In genomic region chr1:154995778-154996390, GRCm38 (mm10) we compare ENCODE assay signal across 13 mouse cellular contexts.
DNase-seq lines count a peak whose midpoint lies in the region; ATAC-seq and TF ChIP-seq lines count a peak whose summit lies in the region.
"Had no signal": no experiment of that assay in that cellular context is flagged by ENCODE, and none has a peak within 500 bp of the region (broad histone marks: within the 10 kb centered on the region; RNA-seq: fewer than 3 reads in every experiment).

No protein-coding gene starts in this region.

- TF ChIP-seq EP300 in heart, postnatal 0 days (IDR thresholded peaks at IDR 0.05; ENCODE audit: low read depth) = no peak

- H3K9me3 ChIP-seq in heart, postnatal 0 days (replicated peaks; ENCODE audit: control insufficient read depth, low read length) = no peaks in the 10 kb centered on the region
- no peaks in the 10 kb centered on the region for H3K9me3 ChIP-seq in embryonic facial prominence, embryonic 14.5 days (ENCODE audit: control insufficient read depth, low read length)
- no peaks in the 10 kb centered on the region for H3K9me3 ChIP-seq in limb, embryonic 10.5 days (replicated peaks)
- H3K9me3 ChIP-seq in midbrain, postnatal 0 days (ENCODE audit: low read length) = no peaks in the 10 kb centered on the region

- H3K4me3 ChIP-seq in heart, postnatal 0 days (ENCODE audit: low read depth, low read length) = no peak overlapping the region
- H3K4me3 ChIP-seq in embryonic facial prominence, embryonic 14.5 days (ENCODE audit: low read depth, low read length) = no peak overlapping the region
- no peak overlapping the region for H3K4me3 ChIP-seq in limb, embryonic 10.5 days
- no peak overlapping the region for H3K4me3 ChIP-seq in midbrain, postnatal 0 days (ENCODE audit: low read depth, low read length)
- H3K4me3 ChIP-seq: heart, adult 2 months had no signal

- DNase-seq in heart, postnatal 0 days (ENCODE audit: low spot score) = no peak
- DNase-seq in heart, adult 9 months (ENCODE audit: low spot score in 2 of 2) = no peak
- peak; percentile 62 for DNase-seq in embryonic facial prominence, embryonic 14.5 days (ENCODE audit: low spot score)
- DNase-seq in limb, embryonic 10.5 days (ENCODE audit: low spot score) = no peak
- no peak for DNase-seq in midbrain, postnatal 0 days (ENCODE audit: low spot score)
- no peak for DNase-seq in kidney, adult 8-10 months
- DNase-seq in layer of hippocampus, adult 18-20 months (ENCODE audit: low spot score in 2 of 2) = no peak
- DNase-seq: heart, adult 2 months; heart, postnatal 4 days; kidney, adult 18-20 months; lung, postnatal 4 days had no signal

- H3K27me3 ChIP-seq in heart, postnatal 0 days (ENCODE audit: control insufficient read depth, insufficient read depth, low read length) = no peaks in the 10 kb centered on the region
- no peaks in the 10 kb centered on the region for H3K27me3 ChIP-seq in embryonic facial prominence, embryonic 14.5 days (replicated peaks; ENCODE audit: control insufficient read depth, insufficient read depth, low read length)
- H3K27me3 ChIP-seq in limb, embryonic 10.5 days (ENCODE audit: low read depth, poor library complexity, severe bottlenecking) = no peaks in the 10 kb centered on the region
- H3K27me3 ChIP-seq in midbrain, postnatal 0 days (ENCODE audit: insufficient read depth, low read length) = no peaks in the 10 kb centered on the region
- H3K27me3 ChIP-seq: CH12.LX had no signal

- H3K36me3 ChIP-seq in heart, postnatal 0 days (replicated peaks; ENCODE audit: control insufficient read depth, insufficient read depth, low read length) = no peaks in the 10 kb centered on the region
- no peaks in the 10 kb centered on the region for H3K36me3 ChIP-seq in embryonic facial prominence, embryonic 14.5 days (ENCODE audit: control insufficient read depth, insufficient read depth, low read length)
- no peaks in the 10 kb centered on the region for H3K36me3 ChIP-seq in limb, embryonic 10.5 days
- no peaks in the 10 kb centered on the region for H3K36me3 ChIP-seq in midbrain, postnatal 0 days (ENCODE audit: insufficient read depth, low read length)

- WGBS in heart, postnatal 0 days = 53% methylated on average over 9 of the region's 9 CpGs
- 58% methylated on average over 9 of the region's 9 CpGs for WGBS in embryonic facial prominence, embryonic 14.5 days
- 72% methylated on average over 9 of the region's 9 CpGs for WGBS in limb, embryonic 10.5 days
- WGBS in midbrain, postnatal 0 days = 51% methylated on average over 9 of the region's 9 CpGs

- no peak overlapping the region for H3K9ac ChIP-seq in heart, postnatal 0 days (replicated peaks; ENCODE audit: low read depth, low read length)
- no peak overlapping the region for H3K9ac ChIP-seq in embryonic facial prominence, embryonic 14.5 days (ENCODE audit: low read depth, low read length)
- H3K9ac ChIP-seq in midbrain, postnatal 0 days (replicated peaks; ENCODE audit: low read length, poor library complexity, severe bottlenecking) = no peak overlapping the region
- H3K9ac ChIP-seq: liver, embryonic 14.5 days had no signal

- no peaks in the 10 kb centered on the region for H3K4me1 ChIP-seq in heart, postnatal 0 days (ENCODE audit: control insufficient read depth, insufficient read depth)
- peaks cover 3% of the 10 kb centered on the region; the same call in 1 of the 2 replicates for H3K4me1 ChIP-seq in embryonic facial prominence, embryonic 14.5 days (ENCODE audit: control insufficient read depth, insufficient read depth, low read length)
- H3K4me1 ChIP-seq in limb, embryonic 10.5 days = peaks cover 14% of the 10 kb centered on the region
- 0 out of 2 replicates have a peak, but pooled peaks cover 3% of the 10 kb centered on the region for H3K4me1 ChIP-seq in midbrain, postnatal 0 days (ENCODE audit: insufficient read depth, low read length)

- no peak overlapping the region for H3K4me2 ChIP-seq in heart, postnatal 0 days (ENCODE audit: low read depth, low read length)
- H3K4me2 ChIP-seq in embryonic facial prominence, embryonic 14.5 days (ENCODE audit: low read depth, low read length) = no peak overlapping the region
- H3K4me2 ChIP-seq in midbrain, postnatal 0 days (ENCODE audit: low read depth, low read length, poor library complexity, severe bottlenecking) = no peak overlapping the region

- no peak overlapping the region for H3K27ac ChIP-seq in heart, postnatal 0 days (ENCODE audit: low read depth)
- no peak overlapping the region for H3K27ac ChIP-seq in embryonic facial prominence, embryonic 14.5 days (replicated peaks; ENCODE audit: low read depth, low read length)
- H3K27ac ChIP-seq in limb, embryonic 10.5 days = peak overlapping the region; percentile 71
- H3K27ac ChIP-seq in midbrain, postnatal 0 days (ENCODE audit: low read depth, low read length) = 0 out of 2 replicates have a peak overlapping the region, but pooled peaks have one; percentile 32
- H3K27ac ChIP-seq: heart, adult 2 months; liver, embryonic 14.5 days had no signal

- no peak for TF ChIP-seq CTCF in heart, postnatal 0 days (IDR thresholded peaks at IDR 0.05; ENCODE audit: low read depth)
- no peak for TF ChIP-seq CTCF in midbrain, postnatal 0 days (IDR thresholded peaks at IDR 0.05)

- peak; percentile 27; the same call in 1 of the 2 replicates for ATAC-seq in heart, postnatal 0 days (ENCODE audit: insufficient read depth, low read depth)
- peak; percentile 68 for ATAC-seq in embryonic facial prominence, embryonic 14.5 days (ENCODE audit: low read depth)
- ATAC-seq in midbrain, postnatal 0 days (ENCODE audit: low FRiP score) = peak; percentile 41; the same call in 1 of the 2 replicates

Comparison
In these comparisons a context has a peak if more than half of its experiments do, and no peak if none do; other contexts are left out.
1. H3K27ac ChIP-seq: peak in limb, embryonic 10.5 days (single experiment) and midbrain, postnatal 0 days (single experiment); none in heart, postnatal 0 days (single experiment) and embryonic facial prominence, embryonic 14.5 days (single experiment).
2. Peak in every context shown above with its lines, with median percentiles within 50 percentile points of each other: ATAC-seq.